Mouse (Mus musculus) CH12.LX (cell line): ENCODE measurements around the gene Ugt1a2. TPM values are rescaled to one million over a fixed set of nuclear protein-coding genes. Genes with fewer than 3 reads are reported as not detected.
A peak's percentile ranks its signal among the peaks of the same experiment; 100 is the strongest.

Experiments
- DNase-seq: peaks from one replicate; pipeline ENCODE4 v3.0.0-alpha.2; 2013; ENCODE audit errors: extremely low read depth
- H3K27ac ChIP-seq: 2 replicates; pipeline ENCODE4 v1.5.1; 2012; ENCODE audit warnings: low read depth, mild to moderate bottlenecking, control low read depth, moderate library complexity; ENCODE audit not compliant: insufficient read depth
- H3K27me3 ChIP-seq: replicated peaks from 2 replicates; pipeline ENCODE3; 2012; ENCODE audit warnings: inconsistent platforms
- H3K36me3 ChIP-seq, 2 experiments: replicated peaks in 1 of 2; 2 replicates each; pipeline versions ENCODE3 to v1.6.1; 2012; ENCODE audit warnings: inconsistent platforms in 1 of 2, low read length in 1 of 2, mild to moderate bottlenecking in 1 of 2, mixed read lengths in 1 of 2, moderate library complexity in 1 of 2; ENCODE audit not compliant: control insufficient read depth in 1 of 2, insufficient read depth in 1 of 2
- H3K4me1 ChIP-seq, 2 experiments: 2 replicates each; pipeline ENCODE4 v1.6.1; 2012; ENCODE audit warnings: inconsistent platforms in 1 of 2, moderate library complexity in 1 of 2; ENCODE audit not compliant: insufficient read depth in 2 of 2, control insufficient read depth in 1 of 2
- H3K4me2 ChIP-seq: 2 replicates; pipeline ENCODE4 v1.6.1; 2012; ENCODE audit warnings: low read depth, mild to moderate bottlenecking, control low read depth; ENCODE audit not compliant: poor library complexity, insufficient read depth, severe bottlenecking
- H3K4me3 ChIP-seq, 3 experiments: fragments of 150-350 bp in 1 of 3; sonication (generic) in 1 of 3; replicated peaks in 1 of 3; 2 replicates each; pipeline versions ENCODE3 to v1.5.1; 2011 to 2012; ENCODE audit warnings: low read depth in 2 of 3, low read length in 2 of 3, mild to moderate bottlenecking in 2 of 3, moderate library complexity in 2 of 3, control low read depth in 1 of 3, improper control_type of control experiment in 1 of 3, inconsistent platforms in 1 of 3, mixed read lengths in 1 of 3; ENCODE audit not compliant: poor library complexity in 1 of 3
- H3K79me2 ChIP-seq: replicated peaks from 2 replicates; pipeline ENCODE4 v1.6.1; 2012; ENCODE audit warnings: mild to moderate bottlenecking, moderate library complexity; ENCODE audit not compliant: control insufficient read depth, poor library complexity, insufficient read depth, severe bottlenecking; ENCODE audit errors: extremely low read depth
- H3K9ac ChIP-seq: 2 replicates; pipeline ENCODE4 v1.6.1; 2012; ENCODE audit warnings: low read depth, mild to moderate bottlenecking, control low read depth, moderate library complexity; ENCODE audit not compliant: insufficient read depth
- H3K9me3 ChIP-seq: replicated peaks from 2 replicates; pipeline ENCODE3; 2012; ENCODE audit warnings: low read length, inconsistent platforms, mixed read lengths
- BHLHE40 ChIP-seq: IDR thresholded peaks from 2 replicates; pipeline ENCODE4 v1.6.1; 2011; ENCODE audit warnings: mild to moderate bottlenecking, low read depth, low read length, improper control_type of control experiment
- CHD2 ChIP-seq: IDR thresholded peaks from 2 replicates; pipeline ENCODE4 v1.6.1; 2011; ENCODE audit warnings: low read length, improper control_type of control experiment
- CTCF ChIP-seq, 2 experiments: IDR thresholded peaks in 1 of 2; conservative IDR thresholded peaks in 1 of 2; 2 replicates each; pipeline ENCODE4 v1.5.1; 2011 to 2012; ENCODE audit warnings: low read depth in 2 of 2, low read length in 2 of 2, improper control_type of control experiment in 1 of 2, inconsistent platforms in 1 of 2, mild to moderate bottlenecking in 1 of 2, moderate library complexity in 1 of 2
- ETS1 ChIP-seq: conservative IDR thresholded peaks from 2 replicates; pipeline ENCODE4 v1.6.1; 2012; ENCODE audit warnings: low read depth, mild to moderate bottlenecking, inconsistent platforms, low read length, improper control_type of control experiment, moderate library complexity
- HCFC1 ChIP-seq: IDR thresholded peaks from 2 replicates; pipeline ENCODE4 v1.6.1; 2012; ENCODE audit warnings: low read depth, mild to moderate bottlenecking, inconsistent platforms, low read length, improper control_type of control experiment
- JUND ChIP-seq: conservative IDR thresholded peaks from 2 replicates; pipeline ENCODE4 v1.6.1; 2011; ENCODE audit warnings: low read depth, low read length, improper control_type of control experiment
- KAT2A ChIP-seq: IDR thresholded peaks from 2 replicates; pipeline ENCODE4 v1.6.1; 2012; ENCODE audit warnings: low read length, improper control_type of control experiment, inconsistent platforms; ENCODE audit not compliant: insufficient replicate concordance
- MAFK ChIP-seq: IDR thresholded peaks from 2 replicates; pipeline ENCODE4 v1.6.1; 2011; ENCODE audit warnings: low read length, improper control_type of control experiment; ENCODE audit not compliant: insufficient replicate concordance
- MXI1 ChIP-seq: IDR thresholded peaks from 2 replicates; pipeline ENCODE4 v1.6.1; 2011; ENCODE audit warnings: mild to moderate bottlenecking, low read depth, low read length, improper control_type of control experiment
- NRF1 ChIP-seq: IDR thresholded peaks from 2 replicates; pipeline ENCODE4 v1.6.1; 2014; ENCODE audit warnings: low read depth, mild to moderate bottlenecking, inconsistent platforms, low read length, improper control_type of control experiment, moderate library complexity
- PAX5 ChIP-seq: IDR thresholded peaks from 2 replicates; pipeline ENCODE4 v1.6.1; 2012; ENCODE audit warnings: low read length, inconsistent platforms, mixed read lengths
- POLR2A ChIP-seq: IDR thresholded peaks from 2 replicates; pipeline ENCODE4 v1.6.1; 2011; ENCODE audit warnings: low read depth, mild to moderate bottlenecking, improper control_type of control experiment, low read length
- POLR2AphosphoS2 ChIP-seq: IDR thresholded peaks from 2 replicates; pipeline ENCODE4 v1.6.1; 2011; ENCODE audit warnings: low read depth, low read length, improper control_type of control experiment
- RAD21 ChIP-seq: IDR thresholded peaks from 2 replicates; pipeline ENCODE4 v1.6.1; 2011; ENCODE audit warnings: low read depth, mild to moderate bottlenecking, low read length, improper control_type of control experiment, moderate library complexity
- SIN3A ChIP-seq: IDR thresholded peaks from 2 replicates; pipeline ENCODE4 v1.6.1; 2012; ENCODE audit warnings: low read length, improper control_type of control experiment, inconsistent platforms
- TBP ChIP-seq: conservative IDR thresholded peaks from 2 replicates; pipeline ENCODE4 v1.6.1; 2011; ENCODE audit warnings: low read depth, low read length, improper control_type of control experiment
- TCF12 ChIP-seq: IDR thresholded peaks from 2 replicates; pipeline ENCODE4 v1.6.1; 2014; ENCODE audit warnings: low read depth, mild to moderate bottlenecking, inconsistent platforms, low read length, improper control_type of control experiment
- UBTF ChIP-seq: IDR thresholded peaks from 2 replicates; pipeline ENCODE4 v1.6.1; 2012; ENCODE audit warnings: low read depth, mild to moderate bottlenecking, inconsistent platforms, low read length, improper control_type of control experiment, moderate library complexity
- USF2 ChIP-seq: conservative IDR thresholded peaks from 2 replicates; pipeline ENCODE4 v1.6.1; 2011; ENCODE audit warnings: low read depth, low read length, improper control_type of control experiment
- ZMIZ1 ChIP-seq: IDR thresholded peaks from 2 replicates; pipeline ENCODE4 v1.6.1; 2012; ENCODE audit warnings: low read depth, mild to moderate bottlenecking, inconsistent platforms, low read length, improper control_type of control experiment
- ZNF384 ChIP-seq: IDR thresholded peaks from 2 replicates; pipeline ENCODE4 v1.6.1; 2012; ENCODE audit warnings: low read depth, low read length, improper control_type of control experiment, inconsistent platforms
- dilution Hi-C: fragments of 300-500 bp; cut with MboI; formaldehyde crosslinking; loops from 2 replicates; pipeline ENCODE4 v1.14.3; 2020; ENCODE audit warnings: low sequenced_read_pairs; ENCODE audit not compliant: extremely low pct_unique_long_range_greater_than_20kb, extremely low pct_ligation_motif_present
- in situ Hi-C: fragments of 300-500 bp; cut with MboI; formaldehyde crosslinking; loops from 3 replicates; pipeline ENCODE4 v1.14.3; 2019; ENCODE audit warnings: low sequenced_read_pairs, low pct_ligation_motif_present, low pct_unique_long_range_greater_than_20kb, mixed read lengths
- polyA plus RNA-seq: library from polyadenylated mRNA; unstranded; fragments of >175 nt; gene quantifications from 2 replicates; pipeline ENCODE4 v1.2.1, GENCODE M21; 2012; ENCODE audit warnings: low read depth; ENCODE audit not compliant: insufficient read length
- total RNA-seq, 2 experiments: library from RNA; depleted of rRNA; stranded (reverse); fragments of 300-350 nt in 1 of 2; fragments of >200 nt in 1 of 2; gene quantifications; 2 replicates each; pipeline ENCODE4 v1.2.3; 2012 to 2014

Gene Ugt1a2
- total and polyA plus RNA-seq, 3 experiments: not detected

DNA sequence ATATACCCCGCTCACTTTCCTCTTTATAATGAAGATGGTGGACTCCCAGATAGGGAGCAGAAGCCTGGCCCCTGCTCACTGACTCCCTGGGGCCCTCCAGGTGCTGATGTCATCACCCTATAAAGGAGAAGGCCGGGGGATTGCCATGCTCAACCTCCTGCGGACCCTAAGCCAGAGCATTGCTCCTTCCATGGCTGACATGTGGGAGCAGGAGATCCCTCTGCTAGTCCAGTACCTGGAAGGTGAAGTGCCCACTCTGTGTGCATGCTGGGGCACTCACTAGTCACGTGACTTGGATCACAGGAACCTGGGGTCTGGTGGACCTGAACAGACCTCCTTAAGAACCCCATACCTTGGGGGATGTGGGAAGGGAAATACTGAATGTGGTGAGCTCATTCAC is 40.2 kb downstream of the Ugt1a2 start:
- dilution Hi-C loops: no loop called here
- no peak for TF ChIP-seq POLR2A
- TF ChIP-seq BHLHE40: peak; percentile 20; the same call in 1 of the 2 replicates
- TF ChIP-seq ZNF384: no peak
- no peak for TF ChIP-seq ETS1
- no peak for TF ChIP-seq CHD2
- TF ChIP-seq POLR2AphosphoS2: no peak
- no peak for TF ChIP-seq SIN3A
- in situ Hi-C loops: no loop called here

GRCm38 (mm10) chr1:88243861-88244260 is 43.5 kb downstream of the Ugt1a2 start:
- dilution Hi-C loops: no loop called here
- Histone ChIP-seq H3K4me2 (no peak overlapping the region), H3K4me3 (no peak overlapping the region), H3K36me3 (no peaks in the 10 kb centered on the region), H3K27me3 (peaks cover 17% of the 10 kb centered on the region), H3K27ac (no peak overlapping the region), H3K4me1 (no peaks in the 10 kb centered on the region), H3K9ac (no peak overlapping the region), H3K79me2 (no peaks in the 10 kb centered on the region), H3K9me3 (peaks cover 72% of the 10 kb centered on the region)
- TF ChIP-seq PAX5 (no peak), POLR2AphosphoS2 (no peak), MAFK (no peak), HCFC1 (no peak), KAT2A (no peak), UBTF (no peak), CTCF (conservative IDR thresholded peaks at IDR 0.05 in 1 of 2, IDR thresholded peaks at IDR 0.05 in 1 of 2; ENCODE audit: low read depth in 2 of 2, low read length in 2 of 2) (no peak), JUND (no peak)
- no peak for DNase-seq
- in situ Hi-C loops: no loop called here

More for the DNA sequence above, 40.2 kb downstream of the Ugt1a2 start:
- Histone ChIP-seq H3K27ac (no peak overlapping the region), H3K4me2 (no peak overlapping the region), H3K9ac (no peak overlapping the region), H3K9me3 (peaks cover 72% of the 10 kb centered on the region), H3K36me3 (no peaks in the 10 kb centered on the region), H3K4me1 (no peaks in the 10 kb centered on the region), H3K27me3 (peaks cover 34% of the 10 kb centered on the region), H3K4me3 (no peak overlapping the region), H3K79me2 (no peaks in the 10 kb centered on the region)
- DNase-seq: no peak

GRCm38 (mm10) chr1:88245881-88246280 is 45.5 kb downstream of the Ugt1a2 start:
- H3K9me3 ChIP-seq: peaks cover 72% of the 10 kb centered on the region
- H3K4me1 ChIP-seq: no peaks in the 10 kb centered on the region
- H3K27ac ChIP-seq: no peak overlapping the region
- H3K4me3 ChIP-seq: no peak overlapping the region
- DNase-seq: no peak
- in situ Hi-C loops: no loop called here
- no peaks in the 10 kb centered on the region for H3K36me3 ChIP-seq
- H3K79me2 ChIP-seq: no peaks in the 10 kb centered on the region
- TF ChIP-seq BHLHE40: no peak
- TF ChIP-seq SIN3A: no peak
- TF ChIP-seq RAD21: no peak
- TF ChIP-seq TCF12: no peak
- TF ChIP-seq NRF1: no peak
- TF ChIP-seq USF2: no peak
- TF ChIP-seq CHD2: no peak
- TF ChIP-seq ETS1: no peak
- no peak for TF ChIP-seq ZMIZ1
- TF ChIP-seq MXI1: no peak
- TF ChIP-seq TBP: no peak
- TF ChIP-seq, all 38 proteins: peak for 0
- Histone ChIP-seq H3K4me2 (no peak overlapping the region), H3K27me3 (peaks cover 9% of the 10 kb centered on the region), H3K9ac (no peak overlapping the region)
- dilution Hi-C loops: no loop called here
